9 mouse cellular contexts compared by ENCODE assay signal in genomic region chr10:93261981-93262499, GRCm38 (mm10). TPM values are rescaled to one million over a fixed set of nuclear protein-coding genes. Genes with fewer than 3 reads are reported as not detected.
DNase-seq lines count a peak whose midpoint lies in the region; ATAC-seq and TF ChIP-seq lines count a peak whose summit lies in the region.
"Had no signal": no experiment of that assay in that cellular context is flagged by ENCODE, and none has a peak within 500 bp of the region (broad histone marks: within the 10 kb centered on the region; RNA-seq: fewer than 3 reads in every experiment).

No protein-coding gene starts in this region.

- peak overlapping the region; percentile 6; the same call in 1 of the 2 replicates for H3K4me2 ChIP-seq in forebrain, embryonic 11.5 days (ENCODE audit: low read depth, low read length, severe bottlenecking)
- H3K4me2 ChIP-seq in kidney, postnatal 0 days (ENCODE audit: low read length) = peak overlapping the region; percentile 39

- TF ChIP-seq CTCF in kidney, postnatal 0 days (IDR thresholded peaks at IDR 0.05; ENCODE audit: low read depth) = no peak

- WGBS in forebrain, embryonic 11.5 days = 13% methylated on average over 15 of the region's 15 CpGs
- WGBS in kidney, postnatal 0 days = 7% methylated on average over 15 of the region's 15 CpGs

- no peak overlapping the region for H3K4me3 ChIP-seq in forebrain, embryonic 11.5 days (ENCODE audit: low read depth, low read length)
- H3K4me3 ChIP-seq in kidney, postnatal 0 days (replicated peaks; ENCODE audit: low read depth, low read length) = no peak overlapping the region
- H3K4me3 ChIP-seq: myocyte had no signal

- H3K27ac ChIP-seq in forebrain, embryonic 11.5 days (ENCODE audit: low read depth, low read length) = no peak overlapping the region
- H3K27ac ChIP-seq in kidney, postnatal 0 days = peak overlapping the region; percentile 81

- DNase-seq in right cerebral cortex, postnatal 14 days = peak; percentile 13
- no peak for DNase-seq in right cerebral cortex, postnatal 36 days (ENCODE audit: low spot score in 2 of 2)
- DNase-seq in forebrain, embryonic 11.5 days (ENCODE audit: low spot score) = peak; percentile 57
- peak; percentile 72 for DNase-seq in kidney, postnatal 0 days (ENCODE audit: low spot score)
- no peak for DNase-seq in adrenal gland, adult 2 months
- DNase-seq in layer of hippocampus, adult 18-20 months (ENCODE audit: low spot score in 2 of 2) = no peak
- no peak for DNase-seq in layer of hippocampus, postnatal 36 days

- H3K27me3 ChIP-seq in forebrain, embryonic 11.5 days (ENCODE audit: control insufficient read depth, insufficient read depth, low read length) = no peaks in the 10 kb centered on the region
- no peaks in the 10 kb centered on the region for H3K27me3 ChIP-seq in kidney, postnatal 0 days (ENCODE audit: insufficient read depth, low read length)

- peaks cover 14% of the 10 kb centered on the region for H3K4me1 ChIP-seq in forebrain, embryonic 11.5 days (replicated peaks; ENCODE audit: control insufficient read depth, insufficient read depth, low read length)
- H3K4me1 ChIP-seq in kidney, postnatal 0 days (replicated peaks; ENCODE audit: insufficient read depth, low read length) = peaks cover 11% of the 10 kb centered on the region

- ATAC-seq in forebrain, embryonic 11.5 days (replicated peaks; ENCODE audit: low FRiP score) = peak; percentile 57
- peak; percentile 80 for ATAC-seq in kidney, postnatal 0 days (replicated peaks; ENCODE audit: low FRiP score, low read depth)
- peak; percentile 7; the same call in 1 of the 2 replicates for ATAC-seq in megakaryocyte progenitor cell, adult 5-6 weeks (replicated peaks; ENCODE audit: poor library complexity)

- H3K9me3 ChIP-seq in forebrain, embryonic 11.5 days (ENCODE audit: control insufficient read depth, low read length) = no peaks in the 10 kb centered on the region
- no peaks in the 10 kb centered on the region for H3K9me3 ChIP-seq in kidney, postnatal 0 days (replicated peaks; ENCODE audit: low read length)

- no peaks in the 10 kb centered on the region for H3K36me3 ChIP-seq in forebrain, embryonic 11.5 days (ENCODE audit: control insufficient read depth, insufficient read depth, low read length)
- H3K36me3 ChIP-seq in kidney, postnatal 0 days (ENCODE audit: insufficient read depth, low read length) = 0 out of 2 replicates have a peak, but pooled peaks cover 16% of the 10 kb centered on the region

- H3K9ac ChIP-seq in forebrain, embryonic 11.5 days (ENCODE audit: low read length) = no peak overlapping the region
- H3K9ac ChIP-seq in kidney, postnatal 0 days (ENCODE audit: low read depth, low read length) = no peak overlapping the region

RNA-seq across cellular contexts. Expression of gene Elk3, which starts 48.9 kb away (rescaled TPM):
- 13.8 and 16.5 TPM in 2 replicates for polyA plus RNA-seq in forebrain, embryonic 11.5 days (2014; fragmentation: Nextera tagmentation; extraction: Ambion mirVana)
- 50.2 and 53.9 TPM in 2 replicates for polyA plus RNA-seq in kidney, postnatal 0 days (2015; fragmentation: Nextera tagmentation; extraction: Ambion mirVana)
- total RNA-seq in megakaryocyte progenitor cell, adult 5-6 weeks (2015) = 27.0 and 28.4 TPM in 2 replicates
- total RNA-seq in megakaryocyte progenitor cell, adult 5-6 weeks (2017) = 15.9 and 17.6 TPM in 2 replicates
- 10 to 100 TPM; 31.1 to 51.5 TPM for total RNA-seq in adrenal gland, adult 2 months (2021)
- polyA plus RNA-seq in adrenal gland, adult 2 months (2012; rRNA removed) = 54.3 and 59.5 TPM in 2 replicates
- total RNA-seq in layer of hippocampus, adult 18-20 months (2021) = 1 to 10 TPM; 6.6 to 8.4 TPM
- total RNA-seq in layer of hippocampus, postnatal 36 days (2021) = 1 to 10 TPM; 7.4 to 8.9 TPM

Comparison
In these comparisons a context has a peak if more than half of its experiments do, and no peak if none do; other contexts are left out.
1. DNase-seq: peak in right cerebral cortex, postnatal 14 days (single experiment), forebrain, embryonic 11.5 days (single experiment) and kidney, postnatal 0 days (single experiment); none in right cerebral cortex, postnatal 36 days (0 of 2), adrenal gland, adult 2 months (single experiment), layer of hippocampus, adult 18-20 months (0 of 2) and layer of hippocampus, postnatal 36 days (0 of 2).
2. ATAC-seq: peak in every context shown above with its lines; median percentile 80 in kidney, postnatal 0 days; 57 in forebrain, embryonic 11.5 days; 7 in megakaryocyte progenitor cell, adult 5-6 weeks.